Mouse (Mus musculus): ENCODE results near the gene Sco2. TPM values are rescaled to one million over a fixed set of nuclear protein-coding genes. Genes with fewer than 3 reads are reported as not detected.

The Sco2 gene
- total and polyA plus RNA-seq, 2 experiments from 2014 or later = 24.2 to 34.6 TPM

- WGBS = 49% methylated on average over 9 of the region's 9 CpGs
- ATAC-seq (no peak), DNase-seq (no peak)
- TF ChIP-seq CTCF (IDR thresholded peaks at IDR 0.05; ENCODE audit: low read depth) = no peak
- Histone ChIP-seq H3K27me3 (ENCODE audit: insufficient read depth, low read length) (peaks cover 27% of the 10 kb centered on the region), H3K9ac (peak overlapping the region; percentile 92), H3K4me3 (ENCODE audit: low read depth, low read length) (peak overlapping the region; percentile 70), H3K27ac (ENCODE audit: low read depth, low read length) (peak overlapping the region; percentile 91), H3K4me1 (ENCODE audit: insufficient read depth) (peaks cover 7% of the 10 kb centered on the region; the same call in 1 of the 2 replicates), H3K9me3 (ENCODE audit: low read length) (no peaks in the 10 kb centered on the region), H3K4me2 (ENCODE audit: low read depth) (peak overlapping the region; percentile 78), H3K36me3 (ENCODE audit: insufficient read depth) (peaks cover 30% of the 10 kb centered on the region)
Observed at GRCm38 (mm10) chr15:89374340-89374739, 694 bp upstream of the Sco2 start.

GRCm38 (mm10) chr15:89373027-89373761 is 452 bp downstream of the Sco2 start:
- peaks cover 22% of the 10 kb centered on the region for H3K27me3 ChIP-seq (ENCODE audit: insufficient read depth, low read length)
- peak overlapping the region; percentile 92 for H3K9ac ChIP-seq
- peak; percentile 77 for TF ChIP-seq CTCF (IDR thresholded peaks at IDR 0.05; ENCODE audit: low read depth)
- WGBS = 2% methylated on average over 35 of the region's 35 CpGs
- peak; percentile 92 for ATAC-seq
- H3K36me3 ChIP-seq (ENCODE audit: insufficient read depth) = peaks cover 41% of the 10 kb centered on the region
- peak overlapping the region; percentile 91 for H3K27ac ChIP-seq (ENCODE audit: low read depth, low read length)
- no peaks in the 10 kb centered on the region for H3K9me3 ChIP-seq (ENCODE audit: low read length)
- H3K4me1 ChIP-seq (ENCODE audit: insufficient read depth) = peaks cover 3% of the 10 kb centered on the region; the same call in 1 of the 2 replicates
- DNase-seq = peak; percentile 88
- peak overlapping the region; percentile 78 for H3K4me2 ChIP-seq (ENCODE audit: low read depth)
- H3K4me3 ChIP-seq (ENCODE audit: low read depth, low read length) = peak overlapping the region; percentile 70

- no peak for ATAC-seq
- Histone ChIP-seq H3K4me3 (ENCODE audit: low read depth, low read length) (no peak overlapping the region; the same call in 1 of the 2 replicates), H3K36me3 (ENCODE audit: insufficient read depth) (peaks cover 48% of the 10 kb centered on the region), H3K4me2 (ENCODE audit: low read depth) (peak overlapping the region; percentile 78), H3K4me1 (ENCODE audit: insufficient read depth) (peaks cover 3% of the 10 kb centered on the region; the same call in 1 of the 2 replicates), H3K27me3 (ENCODE audit: insufficient read depth, low read length) (peaks cover 15% of the 10 kb centered on the region), H3K27ac (ENCODE audit: low read depth, low read length) (no peak overlapping the region), H3K9me3 (ENCODE audit: low read length) (no peaks in the 10 kb centered on the region), H3K9ac (peak overlapping the region; percentile 92; the same call in 1 of the 2 replicates)
- 83% methylated on average over 7 of the region's 7 CpGs for WGBS
- no peak for DNase-seq
- no peak for TF ChIP-seq CTCF (IDR thresholded peaks at IDR 0.05; ENCODE audit: low read depth)
Observed at GRCm38 (mm10) chr15:89372536-89372935, 1.1 kb downstream of the Sco2 start.

GRCm38 (mm10) chr15:89372068-89372467 is 1.6 kb downstream of the Sco2 start:
- Histone ChIP-seq H3K4me1 (ENCODE audit: insufficient read depth) (peaks cover 3% of the 10 kb centered on the region; the same call in 1 of the 2 replicates), H3K36me3 (ENCODE audit: insufficient read depth) (peaks cover 53% of the 10 kb centered on the region), H3K4me3 (ENCODE audit: low read depth, low read length) (no peak overlapping the region), H3K9me3 (ENCODE audit: low read length) (no peaks in the 10 kb centered on the region), H3K27me3 (ENCODE audit: insufficient read depth, low read length) (peaks cover 11% of the 10 kb centered on the region), H3K4me2 (ENCODE audit: low read depth) (no peak overlapping the region), H3K9ac (no peak overlapping the region), H3K27ac (ENCODE audit: low read depth, low read length) (no peak overlapping the region)
- TF ChIP-seq CTCF (IDR thresholded peaks at IDR 0.05; ENCODE audit: low read depth) = no peak
- 84% methylated on average over 13 of the region's 13 CpGs for WGBS
- DNase-seq = no peak
- ATAC-seq = no peak

GRCm38 (mm10) chr15:89365141-89365551 is 8.5 kb downstream of the Sco2 start:
- Histone ChIP-seq H3K4me2 (ENCODE audit: low read depth) (no peak overlapping the region), H3K4me3 (ENCODE audit: low read depth, low read length) (no peak overlapping the region), H3K36me3 (ENCODE audit: insufficient read depth) (peaks cover 92% of the 10 kb centered on the region), H3K9me3 (ENCODE audit: low read length) (no peaks in the 10 kb centered on the region), H3K27ac (ENCODE audit: low read depth, low read length) (no peak overlapping the region), H3K4me1 (ENCODE audit: insufficient read depth) (no peaks in the 10 kb centered on the region), H3K27me3 (ENCODE audit: insufficient read depth, low read length) (no peaks in the 10 kb centered on the region), H3K9ac (no peak overlapping the region)
- WGBS = 91% methylated on average over 4 of the region's 4 CpGs
- ATAC-seq = no peak
- DNase-seq = no peak
- TF ChIP-seq CTCF (IDR thresholded peaks at IDR 0.05; ENCODE audit: low read depth) = no peak

- Histone ChIP-seq H3K9ac (no peak overlapping the region), H3K4me1 (ENCODE audit: insufficient read depth) (no peaks in the 10 kb centered on the region), H3K36me3 (ENCODE audit: insufficient read depth) (peaks cover 74% of the 10 kb centered on the region), H3K27ac (ENCODE audit: low read depth, low read length) (no peak overlapping the region), H3K9me3 (ENCODE audit: low read length) (no peaks in the 10 kb centered on the region), H3K4me3 (ENCODE audit: low read depth, low read length) (no peak overlapping the region), H3K27me3 (ENCODE audit: insufficient read depth, low read length) (no peaks in the 10 kb centered on the region), H3K4me2 (ENCODE audit: low read depth) (no peak overlapping the region)
- DNase-seq = no peak
- TF ChIP-seq CTCF (IDR thresholded peaks at IDR 0.05; ENCODE audit: low read depth) = no peak
- no peak for ATAC-seq
- 90% methylated on average over 7 of the region's 7 CpGs for WGBS
Observed at GRCm38 (mm10) chr15:89363051-89363450, 10.6 kb downstream of the Sco2 start.

- peaks cover 16% of the 10 kb centered on the region for H3K4me1 ChIP-seq (ENCODE audit: insufficient read depth)
- H3K27me3 ChIP-seq (ENCODE audit: insufficient read depth, low read length) = no peaks in the 10 kb centered on the region
- H3K9ac ChIP-seq = no peak overlapping the region
- 86% methylated on average over 3 of the region's 3 CpGs for WGBS
- DNase-seq (no peak), ATAC-seq (no peak)
- H3K27ac ChIP-seq (ENCODE audit: low read depth, low read length) = no peak overlapping the region
- no peak overlapping the region for H3K4me3 ChIP-seq (ENCODE audit: low read depth, low read length)
- no peak for TF ChIP-seq CTCF (IDR thresholded peaks at IDR 0.05; ENCODE audit: low read depth)
- no peaks in the 10 kb centered on the region for H3K9me3 ChIP-seq (ENCODE audit: low read length)
- no peak overlapping the region for H3K4me2 ChIP-seq (ENCODE audit: low read depth)
- H3K36me3 ChIP-seq (ENCODE audit: insufficient read depth) = peaks cover 33% of the 10 kb centered on the region
Observed at GRCm38 (mm10) chr15:89358784-89359183, 14.9 kb downstream of the Sco2 start.

Data from forebrain, postnatal 0 days (tissue).